Comparison of ENCODE assay signal across 8 mouse cellular contexts in genomic region chr6:70768769-70769168, GRCm38 (mm10). TPM values are rescaled to one million over a fixed set of nuclear protein-coding genes. Genes with fewer than 3 reads are reported as not detected.
DNase-seq lines count a peak whose midpoint lies in the region; ATAC-seq and TF ChIP-seq lines count a peak whose summit lies in the region.

No protein-coding gene starts in this region.

- WGBS in embryonic facial prominence, embryonic 11.5 days, result 34% methylated on average over 6 of the region's 6 CpGs
- WGBS in heart, embryonic 16.5 days, result 33% methylated on average over 6 of the region's 6 CpGs
- 36% methylated on average over 6 of the region's 6 CpGs for WGBS in liver, embryonic 15.5 days (ENCODE audit: insufficient replicate concordance)
- 32% methylated on average over 6 of the region's 6 CpGs for WGBS in neural tube, embryonic 13.5 days

- peak; percentile 63 for DNase-seq in adrenal gland, postnatal 25 days
- DNase-seq in embryonic facial prominence, embryonic 11.5 days (ENCODE audit: low spot score), result peak; percentile 84
- peak; percentile 79 to 81 for DNase-seq in kidney, postnatal 25 days
- peak; percentile 21 for DNase-seq in telencephalon, adult 2 months (ENCODE audit: low read depth, low spot score)

- ATAC-seq in embryonic facial prominence, embryonic 11.5 days (replicated peaks; ENCODE audit: insufficient number of reproducible peaks, low FRiP score, low TSS enrichment, low read depth), result 0 out of 2 replicates have a peak, but pooled peaks have one; percentile 64
- peak; percentile 60; the same call in 1 of the 2 replicates for ATAC-seq in heart, embryonic 16.5 days (replicated peaks; ENCODE audit: extremely low read depth, insufficient read depth, low FRiP score)
- ATAC-seq in liver, embryonic 15.5 days (ENCODE audit: insufficient read depth), result peak; percentile 40; the same call in 1 of the 2 replicates
- ATAC-seq in neural tube, embryonic 13.5 days (ENCODE audit: low read depth), result peak; percentile 74; the same call in 1 of the 2 replicates

- H3K27ac ChIP-seq in embryonic facial prominence, embryonic 11.5 days (replicated peaks; ENCODE audit: low read depth, low read length), result no peak overlapping the region
- H3K27ac ChIP-seq in heart, embryonic 16.5 days (ENCODE audit: low read length), result no peak overlapping the region
- H3K27ac ChIP-seq in liver, embryonic 15.5 days (replicated peaks), result no peak overlapping the region
- no peak overlapping the region for H3K27ac ChIP-seq in neural tube, embryonic 13.5 days (replicated peaks)

- H3K4me2 ChIP-seq in embryonic facial prominence, embryonic 11.5 days (ENCODE audit: low read depth, low read length), result no peak overlapping the region
- no peak overlapping the region for H3K4me2 ChIP-seq in heart, embryonic 16.5 days (ENCODE audit: low read depth, low read length)
- no peak overlapping the region for H3K4me2 ChIP-seq in liver, embryonic 15.5 days
- no peak overlapping the region for H3K4me2 ChIP-seq in neural tube, embryonic 13.5 days

- no peaks in the 10 kb centered on the region for H3K79me2 ChIP-seq in C2C12 (ENCODE audit: control insufficient read depth, insufficient read depth)

- TF ChIP-seq CTCF in C2C12 (IDR thresholded peaks at IDR 0.05; ENCODE audit: control insufficient read depth, insufficient read depth, insufficient read length), result peak; percentile 89

- H3K79me3 ChIP-seq in C2C12 (ENCODE audit: low read depth), result no peaks in the 10 kb centered on the region

- H3K4me3 ChIP-seq in C2C12 (ENCODE audit: insufficient read depth, poor library complexity, severe bottlenecking), result no peak overlapping the region
- H3K4me3 ChIP-seq in embryonic facial prominence, embryonic 11.5 days (ENCODE audit: low read depth, low read length), result no peak overlapping the region
- no peak overlapping the region for H3K4me3 ChIP-seq in heart, embryonic 16.5 days (ENCODE audit: low read length)
- H3K4me3 ChIP-seq in liver, embryonic 15.5 days (replicated peaks), result no peak overlapping the region
- H3K4me3 ChIP-seq in neural tube, embryonic 13.5 days, result no peak overlapping the region

- H3K36me3 ChIP-seq in C2C12 (ENCODE audit: control insufficient read depth, insufficient read depth), result peaks cover 15% of the 10 kb centered on the region
- no peaks in the 10 kb centered on the region; the same call in none of the 2 replicates for H3K36me3 ChIP-seq in embryonic facial prominence, embryonic 11.5 days (replicated peaks; ENCODE audit: control insufficient read depth, insufficient read depth, low read depth, low read length)
- H3K36me3 ChIP-seq in heart, embryonic 16.5 days (ENCODE audit: control insufficient read depth, insufficient read depth), result peaks cover 38% of the 10 kb centered on the region
- H3K36me3 ChIP-seq in liver, embryonic 15.5 days (replicated peaks), result peaks cover 90% of the 10 kb centered on the region
- H3K36me3 ChIP-seq in neural tube, embryonic 13.5 days, result peaks cover 81% of the 10 kb centered on the region

- no peaks in the 10 kb centered on the region for H3K27me3 ChIP-seq in C2C12 (ENCODE audit: control insufficient read depth, insufficient read depth, insufficient read length)
- H3K27me3 ChIP-seq in embryonic facial prominence, embryonic 11.5 days (ENCODE audit: control insufficient read depth, insufficient read depth, low read length), result no peaks in the 10 kb centered on the region
- H3K27me3 ChIP-seq in heart, embryonic 16.5 days (ENCODE audit: control insufficient read depth, insufficient read depth, low read length), result no peaks in the 10 kb centered on the region
- H3K27me3 ChIP-seq in liver, embryonic 15.5 days, result no peaks in the 10 kb centered on the region
- H3K27me3 ChIP-seq in neural tube, embryonic 13.5 days, result no peaks in the 10 kb centered on the region

- no peaks in the 10 kb centered on the region for H3K9me3 ChIP-seq in embryonic facial prominence, embryonic 11.5 days (replicated peaks; ENCODE audit: control insufficient read depth, low read length)
- no peaks in the 10 kb centered on the region for H3K9me3 ChIP-seq in heart, embryonic 16.5 days (replicated peaks; ENCODE audit: control insufficient read depth, low read length)
- H3K9me3 ChIP-seq in liver, embryonic 15.5 days (replicated peaks), result no peaks in the 10 kb centered on the region
- H3K9me3 ChIP-seq in neural tube, embryonic 13.5 days, result no peaks in the 10 kb centered on the region

- H3ac ChIP-seq in C2C12 (ENCODE audit: control insufficient read depth, insufficient read length, low read depth), result no peak overlapping the region

- no peak overlapping the region for H3K9ac ChIP-seq in embryonic facial prominence, embryonic 11.5 days (replicated peaks; ENCODE audit: low read length)
- H3K9ac ChIP-seq in heart, embryonic 16.5 days (ENCODE audit: low read length), result no peak overlapping the region
- no peak overlapping the region for H3K9ac ChIP-seq in liver, embryonic 15.5 days
- H3K9ac ChIP-seq in neural tube, embryonic 13.5 days, result no peak overlapping the region

- H3K4me1 ChIP-seq in embryonic facial prominence, embryonic 11.5 days (ENCODE audit: control insufficient read depth, insufficient read depth, low read length), result no peaks in the 10 kb centered on the region
- no peaks in the 10 kb centered on the region for H3K4me1 ChIP-seq in heart, embryonic 16.5 days (ENCODE audit: control insufficient read depth, insufficient read depth, low read length)
- no peaks in the 10 kb centered on the region for H3K4me1 ChIP-seq in liver, embryonic 15.5 days (replicated peaks)
- H3K4me1 ChIP-seq in neural tube, embryonic 13.5 days (replicated peaks), result 0 out of 2 replicates have a peak, but pooled peaks cover under 1% of the 10 kb centered on the region

TF ChIP-seq in C2C12, 6 proteins besides CTCF, POLR2A, EP300 and RAD21:
- no peak for TF ChIP-seq FOSL1 (IDR thresholded peaks at IDR 0.05; ENCODE audit: insufficient read depth, low read length, poor library complexity, severe bottlenecking)
- no peak for TF ChIP-seq MYOD1 (IDR thresholded peaks at IDR 0.05; ENCODE audit: control insufficient read depth, insufficient read length, low read depth)
- no peak for TF ChIP-seq CEBPB (IDR thresholded peaks at IDR 0.05; ENCODE audit: low read depth)
- no peak for TF ChIP-seq MAX (IDR thresholded peaks at IDR 0.05)
- no peak for TF ChIP-seq USF1 (IDR thresholded peaks at IDR 0.05; ENCODE audit: low read depth)
- no peak for TF ChIP-seq MYOG (IDR thresholded peaks at IDR 0.05; ENCODE audit: control insufficient read depth, extremely low read depth, insufficient read length)

RNA-seq across cellular contexts. Expression of gene Rpia, which starts 23.3 kb away (rescaled TPM):
- polyA plus RNA-seq in C2C12 (2012; fragmentation: generic; extraction: Trizol), result 10.0 TPM
- 22.0 and 26.2 TPM in 2 replicates for total RNA-seq in adrenal gland, postnatal 25 days (2021)
- polyA plus RNA-seq in embryonic facial prominence, embryonic 11.5 days (2014; fragmentation: Nextera tagmentation; extraction: Ambion mirVana), result 2.0 and 2.1 TPM in 2 replicates
- 1.1 and 1.6 TPM in 2 replicates for polyA plus RNA-seq in heart, embryonic 16.5 days (2015; fragmentation: Nextera tagmentation; extraction: Ambion mirVana)
- polyA plus RNA-seq in liver, embryonic 15.5 days (2015; fragmentation: Nextera tagmentation; extraction: Ambion mirVana), result 2.3 and 2.9 TPM in 2 replicates
- 3.2 and 3.6 TPM in 2 replicates for polyA plus RNA-seq in neural tube, embryonic 13.5 days (2015; fragmentation: Nextera tagmentation; extraction: Ambion mirVana)

Comparison
In these comparisons a context has a peak if more than half of its experiments do, and no peak if none do; other contexts are left out.
1. DNase-seq: peak in every context shown above with its lines; median percentile 84 in embryonic facial prominence, embryonic 11.5 days; 80 in kidney, postnatal 25 days; 63 in adrenal gland, postnatal 25 days; 21 in telencephalon, adult 2 months.